Mouse (Mus musculus) ovary, postnatal 36 days (tissue): ENCODE data around the gene Gabrb2.

Experiments used
- DNase-seq: peaks from one replicate; pipeline ENCODE4 v3.0.0; 2022; ENCODE audit warnings: low spot score, mixed read lengths

Gene Gabrb2

DNA sequence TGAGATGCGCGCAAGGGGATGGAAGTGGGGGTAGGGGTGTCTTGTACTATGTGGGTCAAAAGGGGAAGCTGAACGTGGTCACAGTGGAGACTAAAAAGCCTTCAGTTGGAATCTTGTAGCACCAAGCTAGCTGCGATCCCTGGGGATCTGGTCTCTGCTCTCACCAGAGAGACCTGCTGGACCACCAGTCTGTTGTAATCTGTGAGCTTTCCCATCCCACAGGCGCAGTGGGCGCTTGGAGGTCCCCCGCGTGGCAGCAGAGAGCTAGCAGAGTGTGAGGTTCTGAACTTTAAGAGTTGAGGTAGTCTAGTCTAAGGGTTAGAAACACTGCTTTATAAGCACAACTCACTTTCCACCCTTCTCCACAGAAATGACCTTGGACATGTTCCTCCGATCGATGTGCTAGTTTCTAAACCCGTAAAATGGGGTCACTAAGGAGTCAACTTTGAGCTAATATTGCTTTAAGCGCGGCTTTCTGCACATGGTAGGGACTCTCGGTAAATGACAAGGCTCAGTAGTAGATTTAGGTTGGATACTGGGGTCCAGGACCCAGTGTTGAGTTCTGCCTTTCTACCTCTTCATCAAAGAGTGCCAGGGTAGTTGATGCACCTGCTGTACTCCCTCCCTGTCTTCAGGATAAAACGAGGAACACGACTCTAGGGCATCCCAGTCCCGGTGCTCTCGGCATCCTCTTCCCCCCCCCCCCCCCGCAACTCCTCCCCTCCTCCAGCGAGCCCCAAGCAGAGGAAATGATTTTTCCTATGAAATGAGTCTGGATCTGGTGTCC lies at the start of gene Gabrb2:
Gabrb2 (plus strand) TSS at position 762 of the 787 bp plus-strand sequence.
- DNase-seq = no peak

GRCm38 (mm10) chr11:42378983-42379382 lies 40.6 kb upstream of the Gabrb2 start:
- DNase-seq = no peak

DNA sequence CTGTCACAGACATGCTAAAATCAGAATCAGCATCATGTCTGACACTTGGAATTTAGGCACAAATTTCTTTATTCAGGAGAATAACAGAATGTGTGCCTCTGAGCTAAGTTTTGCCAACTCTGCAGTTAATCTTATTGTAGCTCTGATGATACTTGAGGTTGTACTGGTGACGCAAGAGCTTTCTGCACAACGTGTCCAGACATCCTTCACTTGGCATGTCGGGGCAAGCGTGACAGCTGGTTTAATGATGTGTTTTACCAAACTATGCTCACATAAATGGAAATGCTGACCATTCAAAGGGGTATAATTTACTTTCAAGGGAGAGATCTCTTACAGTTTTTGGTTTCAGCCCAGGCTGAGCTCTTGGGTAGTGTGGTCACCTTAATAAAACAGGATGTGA lies 33.1 kb upstream of the Gabrb2 start:
- no peak for DNase-seq

- DNase-seq = no peak
Observed at GRCm38 (mm10) chr11:42390682-42391290, 28.8 kb upstream of the Gabrb2 start.

DNA sequence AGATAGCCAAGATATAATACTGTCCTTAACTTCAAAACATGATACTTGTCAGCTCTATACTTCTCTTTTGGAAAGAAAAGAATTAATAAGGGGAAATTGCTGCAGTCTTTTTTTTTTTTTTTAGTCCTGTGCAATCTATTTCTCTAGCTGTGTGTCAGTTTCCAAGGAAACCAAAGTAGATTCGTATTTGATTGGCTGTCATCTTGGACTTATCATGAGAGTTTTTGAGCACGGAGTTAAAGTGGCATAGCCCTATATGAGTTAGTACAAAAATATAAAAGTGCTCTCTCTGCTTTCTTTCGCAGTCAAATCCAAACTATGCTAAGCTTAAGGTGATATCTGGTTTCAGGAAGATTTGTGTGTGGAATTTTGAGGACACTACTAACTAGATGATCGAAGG lies 26.1 kb upstream of the Gabrb2 start:
- DNase-seq = no peak

DNA sequence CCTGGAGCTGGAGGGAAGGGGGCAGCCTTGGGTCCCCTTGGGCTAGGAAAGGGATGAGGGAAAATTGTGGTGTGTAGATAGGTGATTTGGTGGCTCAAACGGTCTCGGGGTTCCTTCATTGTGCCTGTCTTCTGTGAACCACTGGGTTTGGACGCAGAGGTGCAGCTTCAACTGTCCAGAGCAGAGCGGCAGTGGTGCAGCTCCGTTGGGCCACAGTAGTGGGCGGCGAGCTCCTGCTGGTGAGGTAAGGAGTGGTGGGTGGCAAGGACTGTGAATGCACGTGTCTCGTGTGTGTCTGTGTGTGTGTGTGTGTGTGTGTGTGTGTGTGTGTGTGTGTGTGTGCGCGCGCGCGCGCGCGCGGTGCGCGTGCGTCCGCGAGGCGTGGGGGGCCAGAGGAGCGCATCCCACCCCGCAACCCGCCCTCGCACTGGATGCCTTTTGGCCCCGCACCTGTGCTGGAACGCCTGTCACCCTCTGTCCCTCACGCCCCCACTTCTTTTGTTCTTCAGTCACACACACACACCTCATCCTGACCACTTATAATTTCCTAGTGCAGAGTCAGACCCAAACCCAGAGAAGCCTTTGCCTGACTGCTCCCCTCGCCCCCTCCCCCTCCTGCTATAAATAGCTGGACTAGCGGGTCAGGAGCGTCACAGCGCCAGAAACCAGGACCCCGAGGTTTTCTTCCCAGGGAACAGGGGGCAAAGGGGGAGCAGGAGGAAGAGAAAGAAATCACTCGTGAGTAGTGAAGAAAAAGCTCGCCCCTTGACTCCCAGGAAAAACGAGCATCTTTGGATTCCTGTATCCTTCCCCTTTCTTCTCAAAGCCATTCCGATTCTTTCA lies 455 bp downstream of the Gabrb2 start:
- peak; percentile 10 for DNase-seq

- peak; percentile 49 for DNase-seq
Observed at GRCm38 (mm10) chr11:42420634-42421470, 1.3 kb downstream of the Gabrb2 start.

- DNase-seq = peak; percentile 50
Observed at GRCm38 (mm10) chr11:42423231-42423630, 3.7 kb downstream of the Gabrb2 start.

DNA sequence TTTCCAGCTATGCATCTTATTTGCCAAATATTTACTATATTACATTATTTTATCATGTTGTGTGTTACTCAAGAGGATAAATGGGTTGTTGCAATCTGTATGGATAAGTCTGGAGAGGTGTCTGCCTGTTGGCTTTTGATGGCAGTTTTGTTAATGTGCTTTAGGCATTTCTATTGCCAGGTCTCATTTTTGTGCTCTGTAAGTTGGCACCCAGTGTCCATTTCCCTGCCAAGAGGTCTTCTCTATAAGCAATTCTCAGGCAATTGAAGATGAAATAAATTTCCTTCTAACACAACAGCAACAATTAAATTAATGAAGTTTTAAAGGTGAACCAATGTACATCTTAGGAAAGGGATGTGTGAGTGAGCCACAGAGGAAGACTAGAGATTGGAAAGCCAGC lies 11.9 kb downstream of the Gabrb2 start:
- DNase-seq = no peak

DNA sequence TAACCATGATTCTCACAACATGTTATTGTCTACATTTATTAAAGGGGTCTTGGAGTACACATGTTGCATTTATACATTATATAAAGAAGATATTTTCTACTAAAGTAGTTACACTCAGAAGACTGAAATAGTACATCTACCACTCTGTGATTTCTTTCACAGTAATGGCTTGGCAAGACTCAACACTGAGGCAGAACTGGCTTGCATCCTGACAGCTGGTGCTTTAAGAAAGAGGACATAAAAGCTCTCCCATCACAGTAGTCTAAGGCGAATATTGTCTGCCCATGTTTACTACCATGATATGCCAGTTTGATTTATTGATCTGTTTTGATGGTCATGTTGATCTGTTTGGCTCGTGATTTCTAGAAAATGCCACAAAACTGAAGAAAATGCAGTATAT lies 19.4 kb downstream of the Gabrb2 start:
- DNase-seq = no peak

DNA sequence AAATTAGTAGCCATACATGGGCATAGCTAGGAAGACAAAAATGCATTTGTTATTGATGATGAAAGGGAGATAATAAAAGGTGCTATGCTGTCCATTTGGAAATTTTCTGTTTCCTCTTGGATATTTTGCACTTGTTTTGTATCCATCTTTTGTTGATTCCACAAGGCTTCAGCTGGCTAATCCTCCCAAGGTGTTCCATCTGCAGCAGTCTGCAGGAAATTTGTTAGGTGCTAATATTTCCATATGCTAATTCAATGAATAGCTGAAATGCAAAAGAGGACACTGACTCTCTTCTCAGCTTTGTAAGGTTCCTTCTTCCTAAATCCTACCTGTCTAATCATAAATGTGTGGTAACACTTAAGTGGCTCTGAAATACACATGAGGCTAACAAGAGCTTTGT lies 24.1 kb downstream of the Gabrb2 start:
- no peak for DNase-seq

GRCm38 (mm10) chr11:42448929-42449328 lies 29.4 kb downstream of the Gabrb2 start:
- no peak for DNase-seq

- no peak for DNase-seq
Observed at GRCm38 (mm10) chr11:42464136-42464535, 44.6 kb downstream of the Gabrb2 start.

GRCm38 (mm10) chr11:42468381-42468780 lies 48.8 kb downstream of the Gabrb2 start:
- DNase-seq = no peak

DNA sequence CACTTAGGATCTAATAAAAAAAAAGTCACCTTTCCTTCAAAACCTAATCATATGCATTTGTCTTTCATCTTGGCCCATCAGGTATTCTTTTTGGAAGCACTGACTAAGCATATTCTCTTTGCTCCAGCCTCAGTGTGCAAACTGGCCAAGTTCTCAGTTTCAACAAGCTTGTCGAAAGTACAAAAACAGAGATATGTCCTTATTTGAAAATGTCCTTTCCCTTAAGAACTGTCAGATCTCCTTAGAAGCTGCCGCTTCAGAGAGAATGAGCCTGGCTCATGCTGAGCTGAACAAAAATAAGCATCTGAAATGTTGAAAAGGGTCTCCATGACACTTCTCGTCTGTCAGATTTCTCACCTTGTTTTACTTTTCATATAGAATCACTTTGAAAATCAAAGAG lies 55.0 kb downstream of the Gabrb2 start:
- no peak for DNase-seq

DNA sequence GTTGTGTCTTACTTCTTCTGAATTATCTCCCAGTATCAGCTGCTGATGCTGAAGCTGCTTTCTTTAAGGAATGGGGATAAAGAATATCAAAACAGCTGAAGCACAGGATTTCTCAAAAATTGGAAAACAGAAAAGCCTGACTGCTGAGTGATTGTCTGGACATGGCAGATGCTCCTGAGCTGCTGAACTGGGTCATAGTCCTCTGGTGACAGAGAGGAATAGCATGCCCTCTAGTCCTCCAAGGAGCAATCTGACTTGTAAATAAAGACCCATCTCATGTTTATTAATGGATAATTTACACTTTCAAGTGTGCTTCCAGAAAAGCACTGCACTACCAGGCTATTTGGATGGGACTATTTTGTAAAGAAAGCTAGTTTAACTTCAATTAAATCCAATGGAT lies 68.1 kb downstream of the Gabrb2 start:
- DNase-seq = no peak

GRCm38 (mm10) chr11:42501166-42501565 lies 81.6 kb downstream of the Gabrb2 start:
- DNase-seq = no peak

DNA sequence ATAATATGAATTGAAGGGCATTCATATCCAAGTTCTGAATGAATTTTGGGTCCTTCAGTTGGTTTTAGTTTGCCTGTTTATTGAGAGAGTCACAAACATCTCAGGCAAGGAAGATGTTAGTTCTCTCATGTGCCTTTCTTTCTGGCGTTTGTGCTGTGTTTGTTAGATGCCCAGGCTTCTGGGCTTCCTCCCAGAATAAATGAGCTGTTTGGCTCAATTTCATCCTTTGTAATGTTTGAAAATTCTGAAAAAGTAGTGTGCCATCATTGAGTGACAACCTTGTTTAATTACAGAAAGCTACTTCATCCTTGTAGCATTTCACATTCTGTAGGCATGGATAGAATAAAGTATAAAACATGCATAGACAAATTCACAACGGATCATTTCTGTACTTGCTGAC lies 85.9 kb downstream of the Gabrb2 start:
- no peak for DNase-seq

GRCm38 (mm10) chr11:42505911-42506310 lies 86.4 kb downstream of the Gabrb2 start:
- no peak for DNase-seq

GRCm38 (mm10) chr11:42521960-42522359 lies 102.4 kb downstream of the Gabrb2 start:
- DNase-seq = no peak

GRCm38 (mm10) chr11:42528226-42528881 lies 108.8 kb downstream of the Gabrb2 start:
- DNase-seq = no peak
